Mouse (Mus musculus) embryonic stem cell, embryonic (primary cell): Measurements from ENCODE around the gene Cers1.

ENCODE experiments used
- CTCF ChIA-PET, 4 experiments: fragments of 300-600 bp in 2 of 4; fragments of 350-600 bp in 2 of 4; sonication (Branson Sonifier 250); formaldehyde crosslinking; loops; one replicate each; lab custom pipeline; 2022; ENCODE audit warnings: inconsistent platforms in 2 of 4; lab: Charles Lee
- POLR2A ChIA-PET, 4 experiments: fragments of 300-600 bp in 2 of 4; fragments of 350-600 bp in 2 of 4; sonication (Branson Sonifier 250); formaldehyde crosslinking; loops; one replicate each; lab custom pipeline; 2022; ENCODE audit warnings: antibody characterized with exemption in 4 of 4, inconsistent platforms in 1 of 4; lab: Charles Lee

The Cers1 gene

DNA sequence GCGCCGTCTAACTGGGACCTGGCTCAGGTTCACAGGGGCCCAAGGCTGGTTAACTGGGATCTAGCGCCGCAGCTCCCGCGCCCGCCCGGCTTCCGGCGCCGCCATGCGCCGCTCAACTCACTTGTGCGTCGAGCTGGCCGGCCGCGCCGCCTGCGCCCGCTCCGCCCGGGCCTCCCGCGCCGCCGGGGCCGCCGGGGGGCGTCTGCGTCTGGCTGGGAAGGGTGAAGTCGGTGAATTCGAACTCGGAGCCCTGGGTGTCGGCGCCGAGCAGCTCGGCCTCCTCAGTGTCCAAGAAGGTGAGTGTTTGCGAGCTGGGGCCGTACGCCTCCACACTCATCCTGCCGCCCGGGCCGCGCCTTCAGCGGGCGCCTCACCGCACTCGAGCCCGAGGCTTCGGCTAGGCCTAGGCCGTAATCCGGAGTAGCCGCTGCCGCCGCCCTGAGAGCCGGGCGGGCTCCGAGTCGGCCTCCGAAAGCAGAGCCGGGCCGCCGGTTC, 37.1 kb downstream of the Cers1 start:
- POLR2A ChIA-PET, result interaction anchor here (0.6 to 3.6 kb wide), 72 partner anchors 8 to 920 kb away, joined by 3 to 27 read pairs (median 4); partner anchors contain the start of genes Cers1 (in 2 of the 4), Fkbp8 (in 2 of the 4), Homer3 (in 2 of the 4) and Jund (in 2 of the 4)
- CTCF ChIA-PET, result interaction anchor here in 3 of 4 experiments (0.6 to 2.5 kb wide), 19 partner anchors 9 to 727 kb away, joined by 3 to 17 read pairs (median 5); partner anchors contain the start of genes Gdf1 (in 1 of the 3), Homer3 (in 1 of the 3), Rex1bd (in 1 of the 3) and Zfp868 (in 1 of the 3)

DNA sequence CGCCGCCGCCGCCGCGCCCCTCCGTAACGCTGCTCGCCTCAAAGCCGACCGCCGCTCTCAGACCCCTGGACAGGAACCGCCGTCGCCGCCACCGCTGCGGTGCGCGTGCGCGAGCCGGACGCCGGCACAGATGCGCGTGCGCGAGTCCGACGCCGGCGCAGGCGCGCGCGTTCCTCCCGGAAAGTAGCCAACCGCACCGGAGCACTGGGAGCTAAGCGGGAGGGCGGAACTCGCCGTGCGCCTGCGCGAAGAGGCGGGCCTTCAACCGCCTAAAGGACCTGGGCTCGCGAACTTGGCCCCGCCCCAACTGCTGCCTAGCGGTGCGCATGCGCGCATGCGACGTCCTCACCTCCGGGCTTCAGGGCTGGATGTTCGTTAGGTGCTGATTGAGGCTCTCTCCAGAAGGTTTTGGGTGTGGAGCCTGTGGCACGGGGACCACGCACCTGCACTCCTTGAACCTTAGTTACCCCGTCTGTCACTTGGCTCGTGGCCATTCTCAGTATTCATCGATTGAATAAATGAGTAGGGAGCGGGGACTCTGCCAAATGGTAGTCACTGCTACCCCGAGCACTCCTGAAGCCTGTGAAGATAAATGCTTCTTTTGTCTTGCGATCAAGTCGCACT, 37.7 kb downstream of the Cers1 start, which contains the start of gene Upf1:
Gene Upf1, minus strand, starts transcription at position 85 of the 624 bp plus-strand sequence.
- CTCF ChIA-PET, result interaction anchor here in 3 of 4 experiments (0.6 to 2.5 kb wide), 22 partner anchors 8 to 728 kb away, joined by 3 to 17 read pairs (median 4); partner anchors contain the start of genes Gdf1 (in 1 of the 3), Homer3 (in 1 of the 3) and Zfp868 (in 1 of the 3)

DNA sequence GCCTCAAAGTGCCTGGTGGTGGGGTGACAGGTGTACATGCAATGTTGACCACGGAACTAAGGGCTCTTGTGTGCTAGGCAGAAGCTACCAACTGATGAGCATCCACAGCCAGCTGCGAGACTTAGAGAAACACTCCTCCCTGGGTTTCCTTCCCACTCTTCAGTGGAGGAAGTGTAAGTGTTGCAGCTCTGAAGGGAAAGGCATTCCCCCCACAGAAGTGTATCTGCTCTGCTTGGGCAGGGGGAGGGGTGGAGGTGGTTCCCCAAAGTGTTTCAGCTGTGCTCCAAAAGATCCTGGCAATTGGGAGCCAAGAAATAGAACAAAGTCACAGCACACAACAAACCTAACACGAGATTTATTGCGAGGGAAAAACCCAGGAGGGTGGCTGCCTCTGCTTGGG, 38.4 kb downstream of the Cers1 start:
- CTCF ChIA-PET, result interaction anchor here in 2 of 4 experiments (1.0 to 2.5 kb wide), 8 partner anchors 10 to 84 kb away, joined by 3 to 17 read pairs (median 3); partner anchors contain the start of gene Homer3 (in 1 of the 2)

More for the DNA sequence above, 37.7 kb downstream of the Cers1 start, which contains the start of gene Upf1:
- POLR2A ChIA-PET, result interaction anchor here (0.6 to 3.6 kb wide), 77 partner anchors 7 to 919 kb away, joined by 3 to 27 read pairs (median 4); partner anchors contain the start of genes Homer3 (in 3 of the 4), Slc25a42 (in 3 of the 4), Cers1 (in 2 of the 4) and Fkbp8 (in 2 of the 4)

DNA sequence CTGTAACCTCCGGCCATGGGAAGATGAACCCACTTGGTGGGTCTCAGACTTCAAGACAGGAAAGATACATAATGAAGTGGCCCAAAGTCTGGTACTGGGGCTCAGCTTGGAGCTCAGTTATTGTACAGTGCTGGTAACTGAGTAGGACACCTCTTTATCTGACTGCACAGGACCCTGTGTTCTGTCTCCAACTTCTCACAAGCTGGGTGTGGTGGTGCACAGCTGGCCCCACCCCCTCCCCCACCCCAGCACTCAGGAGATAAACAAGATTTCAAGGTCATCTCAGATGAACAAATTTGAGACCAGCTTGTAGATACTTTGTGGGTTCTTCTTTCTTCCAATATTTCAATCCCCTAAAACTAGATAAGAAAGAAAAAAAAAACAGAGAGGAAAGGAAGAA, 40.5 kb downstream of the Cers1 start:
- POLR2A ChIA-PET, result interaction anchor here in 3 of 4 experiments (0.6 to 1.2 kb wide), 7 partner anchors 8 to 354 kb away, joined by 3 to 5 read pairs (median 3); partner anchors contain the start of gene Uba52 (in 1 of the 3)

More for the DNA sequence above, 38.4 kb downstream of the Cers1 start:
- POLR2A ChIA-PET, result interaction anchor here in 3 of 4 experiments (0.8 to 3.6 kb wide), 26 partner anchors 10 to 486 kb away, joined by 3 to 27 read pairs (median 5); partner anchors contain the start of genes Slc25a42 (in 2 of the 3), Arrdc2 (in 1 of the 3), Comp (in 1 of the 3) and Fkbp8 (in 1 of the 3)

DNA sequence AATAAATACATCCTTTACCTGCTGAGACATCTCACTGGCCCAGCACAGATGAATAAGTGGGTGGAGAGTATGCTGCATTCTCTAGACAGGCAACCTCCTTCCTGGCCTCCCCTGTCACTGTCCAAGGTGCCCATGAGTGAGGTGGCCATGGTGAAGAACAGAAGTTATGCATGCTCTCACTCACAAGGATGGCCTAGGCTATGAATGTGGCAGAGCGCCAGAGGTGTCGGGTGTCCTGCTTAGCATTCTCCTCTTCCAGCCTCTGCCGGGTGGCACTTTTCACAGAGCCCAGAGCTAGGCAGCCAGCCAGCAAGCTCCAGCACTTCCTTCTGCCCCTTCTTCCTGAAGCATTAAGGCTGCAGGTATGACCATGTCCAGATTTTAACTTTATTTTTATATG, 43.8 kb downstream of the Cers1 start:
- ChIA-PET POLR2A (no interaction called here), CTCF (interaction anchor here in 2 of 4 experiments (0.7 to 1.2 kb wide), 3 partner anchors 15 to 62 kb away, joined by 3 read pairs; no protein-coding TSS in a partner anchor)

More for the DNA sequence above, 40.5 kb downstream of the Cers1 start:
- CTCF ChIA-PET, result interaction anchor here in 2 of 4 experiments (0.6 to 1.1 kb wide), 4 partner anchors 10 to 529 kb away, joined by 3 to 6 read pairs (median 3); no protein-coding TSS in a partner anchor

DNA sequence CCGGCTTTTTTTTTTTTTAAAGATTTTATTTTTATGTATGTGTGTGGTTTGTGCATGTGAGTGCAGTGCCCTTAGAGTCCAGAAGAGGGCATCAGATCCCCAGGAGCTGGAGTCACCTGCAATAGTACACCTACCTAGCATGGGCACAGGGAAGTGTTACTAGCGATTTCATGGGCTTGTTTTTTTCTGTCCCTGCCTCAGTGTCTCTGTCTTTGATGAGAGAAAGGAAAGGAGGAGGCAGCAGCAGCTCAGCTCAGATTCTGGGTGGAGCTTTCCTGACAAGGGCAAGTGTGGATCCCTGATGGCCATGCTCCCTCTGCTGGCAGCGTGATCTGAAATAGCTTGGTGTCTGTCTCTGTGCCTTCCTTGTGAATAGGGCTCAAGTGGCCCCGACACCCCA, 45.2 kb downstream of the Cers1 start:
- POLR2A ChIA-PET, result interaction anchor here (0.5 to 2.1 kb wide), 27 partner anchors 8 to 398 kb away, joined by 3 to 8 read pairs (median 4); partner anchors contain the start of genes Comp (in 2 of the 4), Jund (in 1 of the 4), Klhl26 (in 1 of the 4) and Slc25a42 (in 1 of the 4)
- CTCF ChIA-PET, result interaction anchor here (0.5 to 2.1 kb wide), 122 partner anchors 8 to 519 kb away, joined by 3 to 25 read pairs (median 4); partner anchors contain the start of genes Rex1bd (in 3 of the 4), Comp (in 2 of the 4), Klhl26 (in 2 of the 4) and Tmem161a (in 2 of the 4)

DNA sequence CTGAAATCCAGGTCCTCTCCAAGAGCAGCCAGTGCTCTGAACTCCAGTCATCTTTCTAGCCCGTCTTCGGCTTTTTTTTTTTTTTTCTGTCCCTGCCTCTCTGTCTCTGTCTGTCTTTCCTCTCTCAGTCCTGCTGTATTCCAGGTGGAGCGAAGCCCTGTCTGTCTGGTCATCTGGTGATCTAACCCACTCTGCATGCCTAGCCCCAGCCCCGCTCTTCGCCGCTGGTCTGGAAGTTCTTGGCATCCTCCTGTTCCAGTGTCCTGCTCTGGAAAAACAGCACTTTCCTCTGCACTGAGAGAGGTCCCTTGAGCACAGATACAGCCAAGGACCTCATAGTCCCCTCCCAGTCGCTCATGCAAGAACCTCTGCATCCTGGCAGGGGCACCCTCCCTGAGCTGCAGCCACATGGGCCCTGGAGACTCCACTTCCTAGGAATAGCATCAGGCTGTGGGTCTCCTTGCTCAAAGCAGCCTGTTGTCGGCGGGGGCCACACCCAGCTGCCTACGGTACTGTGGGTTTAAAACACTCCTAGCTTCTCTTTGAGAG, 46.0 kb downstream of the Cers1 start:
- CTCF ChIA-PET, result interaction anchor here (0.5 to 2.1 kb wide), 85 partner anchors 9 to 436 kb away, joined by 3 to 25 read pairs (median 4); partner anchors contain the start of genes Rex1bd (in 3 of the 4), Comp (in 2 of the 4), Cers1 (in 1 of the 4) and Ell (in 1 of the 4)
- POLR2A ChIA-PET, result interaction anchor here (0.5 to 2.1 kb wide), 19 partner anchors 8 to 248 kb away, joined by 3 to 8 read pairs (median 4); partner anchors contain the start of genes Comp (in 3 of the 4), Uba52 (in 2 of the 4), Klhl26 (in 1 of the 4) and Slc25a42 (in 1 of the 4)

DNA sequence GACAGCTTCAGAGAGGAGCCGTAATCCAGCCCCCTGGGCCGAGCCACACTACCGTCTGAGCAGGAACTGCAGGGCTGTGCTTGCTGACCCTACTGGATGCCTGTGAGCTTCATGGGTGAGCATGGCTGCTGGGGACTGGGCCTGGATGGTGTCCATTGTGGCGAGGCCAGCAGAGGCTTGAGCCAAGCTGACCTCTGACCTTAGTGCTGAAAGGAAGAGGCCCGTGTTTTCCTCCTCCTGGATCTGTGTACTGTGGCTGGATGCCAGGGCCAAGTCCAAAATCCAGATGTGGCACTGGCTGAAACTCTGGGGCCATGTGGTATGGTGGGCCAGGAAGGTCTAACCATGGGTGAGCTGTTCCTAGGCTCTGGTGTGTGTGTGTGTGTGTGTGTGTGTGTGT, 48.5 kb downstream of the Cers1 start:
- CTCF ChIA-PET, result interaction anchor here (0.6 to 1.4 kb wide), 10 partner anchors 10 to 287 kb away, joined by 3 to 9 read pairs (median 4); partner anchors contain the start of genes Comp (in 1 of the 4) and Ell (in 1 of the 4)
- POLR2A ChIA-PET, result interaction anchor here in 3 of 4 experiments (0.6 to 1.8 kb wide), 11 partner anchors 8 to 297 kb away, joined by 3 to 6 read pairs (median 4); partner anchors contain the start of genes Upf1 (in 2 of the 3), Comp (in 1 of the 3) and Homer3 (in 1 of the 3)

DNA sequence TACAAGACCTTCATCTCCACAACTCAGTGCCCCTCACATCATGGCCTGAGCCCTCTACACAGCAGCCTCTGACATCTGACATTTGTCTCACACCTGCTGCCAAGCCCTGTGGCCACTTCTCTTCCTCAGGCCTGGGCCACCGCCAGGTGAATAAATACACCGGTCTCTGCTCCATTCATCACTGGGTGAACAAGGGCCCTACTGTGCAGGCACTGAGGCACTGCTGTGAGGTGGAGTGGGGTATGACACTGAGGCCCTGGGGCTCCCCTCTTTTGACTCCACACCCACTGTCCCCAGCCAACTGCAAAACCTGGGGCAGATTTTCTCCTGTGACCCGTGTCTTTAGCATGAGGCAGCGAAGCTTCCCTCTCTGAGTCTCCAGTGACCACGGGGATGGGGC, 51.0 kb downstream of the Cers1 start:
- ChIA-PET CTCF (interaction anchor here in 2 of 4 experiments (0.7 to 1.0 kb wide), 2 partner anchors 28 to 420 kb away, joined by 3 read pairs; no protein-coding TSS in a partner anchor), POLR2A (interaction anchor here in 1 of 4 experiments (1.3 kb wide), 1 partner anchor 134 kb away, joined by 3 read pairs; no protein-coding TSS in a partner anchor)

DNA sequence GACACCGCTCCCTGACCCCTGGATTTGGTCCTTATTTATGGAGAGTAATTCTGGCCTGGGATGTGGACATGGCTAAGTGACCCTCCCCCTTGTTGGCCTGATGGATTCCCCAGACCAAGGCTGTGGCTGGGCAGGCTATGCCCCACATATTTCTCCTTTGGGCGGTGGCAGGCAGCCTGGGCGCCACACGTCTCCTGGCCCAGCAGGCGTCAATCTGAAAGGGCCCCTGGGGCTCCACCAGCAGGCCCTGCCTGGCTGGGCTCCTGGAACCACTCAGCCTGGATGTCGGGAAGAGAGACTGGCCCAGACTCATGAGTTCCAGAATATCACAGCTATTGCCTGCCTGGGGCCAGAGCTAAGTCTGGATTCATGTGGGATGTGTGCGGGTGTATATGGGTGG, 54.9 kb downstream of the Cers1 start:
- POLR2A ChIA-PET, result interaction anchor here in 3 of 4 experiments (0.5 to 1.7 kb wide), 3 partner anchors 9 to 272 kb away, joined by 3 to 4 read pairs (median 3); no protein-coding TSS in a partner anchor
- CTCF ChIA-PET, result interaction anchor here in 2 of 4 experiments (1.2 to 4.4 kb wide), 2 partner anchors 10 kb away, joined by 3 to 17 read pairs; no protein-coding TSS in a partner anchor

DNA sequence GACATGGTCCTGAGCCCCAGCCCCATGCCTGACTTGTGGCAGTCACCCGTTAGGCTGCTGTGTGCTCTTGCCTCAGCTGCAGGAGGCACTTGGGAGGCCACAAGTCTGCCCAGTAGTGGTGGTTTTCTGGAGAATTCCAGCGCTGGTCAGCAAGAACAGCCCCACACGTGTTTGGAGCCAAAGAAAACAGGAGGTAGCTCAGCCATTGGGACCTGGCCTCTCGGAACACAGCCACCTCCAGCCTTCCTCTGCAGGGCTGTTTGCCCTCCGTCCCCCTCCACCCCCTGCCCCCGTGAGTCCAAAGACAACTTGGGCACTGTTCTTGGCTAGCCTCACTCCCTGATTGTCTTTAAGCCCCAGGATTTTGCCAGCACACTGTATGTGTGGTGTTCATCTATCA, 56.4 kb downstream of the Cers1 start:
- ChIA-PET POLR2A (interaction anchor here in 2 of 4 experiments (0.6 to 2.3 kb wide), 7 partner anchors 11 to 266 kb away, joined by 3 to 6 read pairs (median 3); partner anchors contain the start of gene Upf1 (in 1 of the 2)), CTCF (interaction anchor here (0.5 to 4.4 kb wide), 6 partner anchors 11 to 288 kb away, joined by 3 to 17 read pairs (median 4); partner anchors contain the start of gene Pgpep1 (in 1 of the 4))

DNA sequence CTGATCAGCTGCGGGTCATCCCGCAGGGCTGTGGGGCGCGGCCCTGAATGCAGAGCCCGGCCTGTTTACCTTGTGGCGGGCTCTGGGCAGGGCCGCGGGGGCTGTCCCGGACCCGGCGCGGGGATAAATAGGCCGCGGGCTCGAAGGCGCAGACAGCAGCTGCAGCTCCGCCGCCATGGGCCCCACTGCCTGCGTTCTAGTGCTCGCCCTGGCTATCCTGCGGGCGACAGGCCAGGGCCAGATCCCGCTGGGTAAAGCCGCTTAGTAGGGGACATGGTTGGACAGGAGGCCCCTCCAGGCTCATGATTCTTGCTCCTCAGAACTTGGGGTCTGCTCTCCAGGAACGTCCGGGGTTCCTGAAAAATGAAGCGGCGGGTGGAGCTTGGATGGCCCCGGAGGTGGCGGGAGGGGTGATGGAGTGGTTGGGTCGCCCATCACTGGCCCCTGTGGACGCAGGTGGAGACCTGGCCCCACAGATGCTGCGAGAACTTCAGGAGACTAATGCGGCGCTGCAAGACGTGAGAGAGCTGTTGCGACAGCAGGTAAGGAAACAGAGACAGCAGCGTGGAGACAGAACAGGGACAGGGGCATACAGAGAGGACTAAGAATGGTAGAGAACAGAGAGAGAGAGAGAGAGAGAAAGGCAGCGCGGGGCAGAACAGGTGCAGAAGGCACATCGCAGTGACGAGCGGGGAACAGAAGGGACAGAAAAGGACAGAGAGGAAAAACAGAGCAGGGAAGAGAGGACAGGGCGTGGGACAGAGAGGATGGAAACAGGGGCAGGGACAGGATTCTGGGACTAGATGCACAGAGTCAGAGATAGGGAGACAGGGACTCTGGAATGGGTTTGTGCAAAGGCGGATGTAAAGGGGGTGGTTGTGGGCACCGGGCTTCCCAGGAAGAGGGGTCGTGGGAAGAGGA, 58.1 kb downstream of the Cers1 start, which contains the start of gene Comp:
Gene Comp, plus strand, starts transcription at position 162 of the 921 bp plus-strand sequence.
- CTCF ChIA-PET, result interaction anchor here in 3 of 4 experiments (0.5 to 1.9 kb wide), 10 partner anchors 9 to 1229 kb away, joined by 3 to 19 read pairs (median 4); partner anchors contain the start of gene Homer3 (in 1 of the 3)
- POLR2A ChIA-PET, result interaction anchor here in 3 of 4 experiments (0.6 to 2.3 kb wide), 22 partner anchors 9 to 1008 kb away, joined by 3 to 8 read pairs (median 4); partner anchors contain the start of genes Arrdc2 (in 2 of the 3), Klhl26 (in 2 of the 3), Ell (in 1 of the 3) and Nr2f6 (in 1 of the 3)

DNA sequence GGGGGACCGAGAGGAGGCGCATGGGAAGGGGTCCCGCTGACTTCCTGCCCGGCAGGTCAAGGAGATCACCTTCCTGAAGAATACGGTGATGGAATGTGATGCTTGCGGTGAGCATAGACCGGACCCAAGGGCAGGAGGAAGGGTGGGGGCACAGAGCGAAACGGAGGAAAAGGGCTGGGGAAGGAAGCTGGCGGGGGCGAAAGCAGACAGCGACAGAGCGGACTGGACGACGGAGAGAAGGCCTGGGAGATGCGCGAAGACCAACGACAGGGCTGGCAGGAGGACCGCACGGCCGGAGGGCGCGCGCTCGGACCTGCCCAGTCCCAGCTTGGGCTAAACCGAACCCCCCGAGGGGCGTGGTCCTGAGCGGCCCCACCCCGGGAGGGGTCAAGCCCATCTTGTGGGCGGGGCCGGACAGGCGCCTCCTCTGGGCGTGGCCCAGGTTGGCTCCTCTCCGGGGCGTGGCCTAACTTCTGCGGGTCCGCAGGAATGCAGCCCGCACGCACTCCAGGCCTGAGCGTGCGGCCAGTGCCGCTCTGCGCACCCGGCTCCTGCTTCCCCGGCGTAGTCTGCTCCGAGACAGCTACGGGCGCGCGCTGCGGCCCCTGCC, 58.8 kb downstream of the Cers1 start:
- ChIA-PET CTCF (interaction anchor here in 3 of 4 experiments (0.5 to 1.9 kb wide), 9 partner anchors 9 to 156 kb away, joined by 3 to 19 read pairs (median 3); no protein-coding TSS in a partner anchor), POLR2A (interaction anchor here in 3 of 4 experiments (0.5 to 1.9 kb wide), 19 partner anchors 9 to 1008 kb away, joined by 3 to 8 read pairs (median 4); partner anchors contain the start of genes Arrdc2 (in 2 of the 3), Ell (in 1 of the 3), Fkbp8 (in 1 of the 3) and Klhl26 (in 1 of the 3))

DNA sequence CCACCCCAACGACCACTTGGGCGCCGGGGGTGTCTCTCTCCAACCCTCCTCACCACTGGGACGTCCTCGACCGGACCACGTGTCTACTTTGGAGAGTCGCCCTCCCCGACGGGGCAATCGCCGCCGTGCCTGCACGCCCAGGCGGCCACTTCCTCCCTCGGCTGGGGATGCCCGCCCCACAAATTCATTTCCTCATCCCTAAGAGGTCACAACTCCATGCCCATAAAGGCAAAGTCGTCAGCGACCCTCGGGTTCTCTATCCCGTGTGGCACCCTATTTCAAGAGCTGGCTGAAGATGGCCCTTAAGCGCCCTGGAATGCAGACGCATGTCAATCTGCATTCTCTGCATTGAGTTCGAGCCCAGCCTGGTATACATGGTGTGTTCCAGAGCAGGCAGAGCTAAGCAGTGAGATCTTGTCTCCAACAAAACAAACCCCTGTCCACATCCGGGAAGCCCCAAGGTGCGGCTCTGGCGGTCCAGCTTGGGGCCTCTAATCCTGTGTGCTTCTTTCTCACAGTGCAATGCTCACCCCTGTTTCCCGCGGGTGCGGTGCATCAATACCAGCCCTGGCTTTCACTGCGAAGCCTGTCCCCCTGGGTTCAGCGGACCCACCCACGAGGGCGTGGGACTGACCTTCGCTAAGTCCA, 59.8 kb downstream of the Cers1 start:
- POLR2A ChIA-PET, result interaction anchor here in 3 of 4 experiments (0.8 to 1.9 kb wide), 12 partner anchors 11 to 417 kb away, joined by 3 to 8 read pairs (median 4); partner anchors contain the start of genes Upf1 (in 2 of the 3), Ell (in 1 of the 3), Fkbp8 (in 1 of the 3) and Uba52 (in 1 of the 3)
- CTCF ChIA-PET, result interaction anchor here in 3 of 4 experiments (0.6 to 1.9 kb wide), 7 partner anchors 9 to 417 kb away, joined by 3 to 6 read pairs (median 3); no protein-coding TSS in a partner anchor
